Mouse (Mus musculus) brain, embryonic 14.5 days (tissue): ENCODE data around the gene Mns1. TPM values are rescaled to one million over a fixed set of nuclear protein-coding genes. Genes with fewer than 3 reads are reported as not detected.
A peak's percentile ranks its signal among the peaks of the same experiment; 100 is the strongest.
"Not testable (repeated sequence)": the region's sequence is repeated elsewhere in the genome, so short reads cannot be mapped to it uniquely, and the experiment has no call there.

Experiments used
- DNase-seq: peaks from one replicate; pipeline ENCODE4 v3.0.0-alpha.2; 2011; ENCODE audit warnings: low read depth
- CTCF ChIP-seq: fragments of 200-500 bp; IDR thresholded peaks from 2 replicates; pipeline ENCODE4 v1.5.1; 2012; ENCODE audit warnings: inconsistent platforms, mild to moderate bottlenecking, moderate library complexity, borderline replicate concordance; ENCODE audit not compliant: insufficient read depth, insufficient read length; ENCODE audit errors: extremely low read depth
- POLR2A ChIP-seq: fragments of 200-500 bp; IDR thresholded peaks from 2 replicates; pipeline ENCODE4 v1.6.1; 2012; ENCODE audit warnings: mild to moderate bottlenecking, inconsistent platforms, borderline replicate concordance; ENCODE audit not compliant: poor library complexity, insufficient read depth, insufficient read length, severe bottlenecking; ENCODE audit errors: extremely low read depth
- polyA plus RNA-seq: library from polyadenylated mRNA; depleted of rRNA; stranded (reverse); fragments of >200 nt; gene quantifications from 2 replicates; pipeline ENCODE4 v1.2.3, GENCODE M21; 2012; rRNA removed

Gene Mns1
- polyA plus RNA-seq: 5.9 and 6.7 TPM in 2 replicates

DNA sequence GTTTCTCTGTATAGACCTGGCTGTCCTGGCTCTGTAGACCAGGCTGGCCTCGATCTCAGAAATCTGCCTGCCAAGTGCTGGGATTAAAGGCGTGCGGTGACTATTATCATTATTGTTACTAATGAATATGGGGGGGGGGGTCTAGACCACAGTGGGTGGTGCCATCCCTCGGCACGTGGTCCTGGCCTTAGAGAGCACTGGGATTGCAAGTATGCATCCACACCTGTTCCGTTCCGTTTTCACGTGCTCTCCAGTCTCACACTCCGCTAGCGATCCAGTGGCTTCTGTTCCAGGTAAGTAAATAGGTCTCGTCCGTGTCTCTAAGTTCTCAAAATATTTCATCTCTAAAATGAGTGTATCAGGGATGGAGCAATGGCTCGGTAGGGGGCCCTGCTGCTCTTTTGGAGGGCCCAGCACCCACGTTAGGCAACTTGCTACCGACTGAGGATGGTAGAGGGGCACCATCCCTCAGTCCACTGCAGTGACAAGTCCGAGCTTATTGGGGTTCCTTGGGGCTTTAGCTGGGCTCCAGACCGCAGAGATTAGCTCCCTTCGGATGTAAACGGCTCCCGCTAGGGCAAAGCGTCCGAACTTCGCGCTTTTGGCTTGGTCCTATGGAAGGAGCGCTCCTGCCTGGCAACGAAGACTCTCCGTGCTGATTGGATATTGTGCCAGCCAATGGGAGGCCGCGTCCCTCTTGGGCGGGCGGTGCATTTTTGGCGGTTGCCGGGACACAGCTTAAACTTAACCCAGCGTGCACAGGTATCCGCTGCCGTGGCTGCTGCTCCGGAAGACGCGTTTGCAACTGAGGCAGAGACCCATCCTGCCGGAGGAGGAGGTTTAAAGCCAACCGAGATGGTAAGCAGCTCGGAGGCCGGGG lies at the start of gene Mns1:
Gene Mns1, plus strand, starts transcription at position 190 of the 880 bp plus-strand sequence.
- TF ChIP-seq POLR2A (0 out of 2 replicates have a peak, but pooled peaks have one; percentile 6), CTCF (0 out of 2 replicates have a peak, but pooled peaks have one; percentile 11)
- peak; percentile 98 for DNase-seq

GRCm38 (mm10) chr9:72388934-72389333 lies 48.9 kb upstream of the Mns1 start:
- DNase-seq: no peak
- TF ChIP-seq POLR2A (no peak), CTCF (no peak)

DNA sequence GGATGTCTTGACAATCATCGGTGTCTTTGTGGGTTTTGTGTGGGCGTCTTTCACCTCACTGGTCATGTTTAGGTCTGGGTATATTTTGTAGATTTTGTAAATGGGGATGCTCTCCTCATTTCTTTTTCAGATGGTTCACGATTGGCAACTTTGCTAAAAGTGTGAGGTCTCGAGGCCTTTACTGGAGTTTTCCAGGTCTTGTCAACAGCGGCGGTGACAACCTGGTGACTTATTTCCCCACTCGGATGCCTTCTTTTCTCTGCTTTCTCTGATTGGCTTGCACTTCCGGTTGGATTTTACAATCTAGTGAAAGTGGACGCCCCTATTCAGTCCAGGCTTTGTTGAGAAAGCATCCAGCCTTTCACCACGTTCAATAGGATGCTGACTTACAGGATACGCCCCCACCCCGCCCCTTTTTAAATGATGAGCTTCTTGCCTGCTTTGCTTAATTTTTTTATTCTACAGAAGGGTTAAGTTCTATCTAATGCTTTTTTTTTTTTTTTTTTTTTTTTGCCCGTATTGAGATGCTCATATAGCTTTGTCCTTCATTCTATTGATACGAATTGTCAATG lies 48.3 kb upstream of the Mns1 start:
- TF ChIP-seq CTCF (no peak), POLR2A (no peak)
- no peak for DNase-seq

- no peak for TF ChIP-seq POLR2A
- no peak for TF ChIP-seq CTCF
- DNase-seq: no peak
Observed at GRCm38 (mm10) chr9:72390321-72391077, 47.3 kb upstream of the Mns1 start.

GRCm38 (mm10) chr9:72392686-72393085 lies 45.1 kb upstream of the Mns1 start:
- TF ChIP-seq POLR2A (no peak), CTCF (no peak)
- peak; percentile 55 for DNase-seq

GRCm38 (mm10) chr9:72393238-72393637 lies 44.6 kb upstream of the Mns1 start:
- TF ChIP-seq CTCF (no peak), POLR2A (no peak)
- DNase-seq: peak; percentile 64

DNA sequence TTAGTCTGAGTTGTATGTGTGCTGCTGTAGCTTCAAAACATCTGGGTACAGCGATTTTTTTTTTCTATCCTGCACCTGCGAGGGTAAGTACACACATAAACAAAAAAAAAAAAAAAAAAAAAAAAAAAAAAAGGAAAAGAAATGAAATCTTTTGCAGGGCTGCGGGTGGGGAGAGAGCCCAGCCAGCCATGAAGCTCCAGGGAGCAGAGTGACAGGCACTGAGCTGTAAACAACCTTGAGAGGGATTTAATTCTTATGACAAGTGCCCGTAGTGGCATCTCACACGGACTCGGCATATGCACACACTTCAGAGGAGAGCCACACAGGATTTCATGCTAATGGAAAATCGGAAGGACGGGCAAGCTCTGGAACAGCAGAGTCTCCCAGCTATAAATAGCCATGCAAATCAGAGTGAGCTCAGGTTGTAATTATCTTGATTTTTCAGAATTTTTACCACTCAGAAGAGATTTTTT lies 43.9 kb upstream of the Mns1 start:
- DNase-seq: peak; percentile 78
- TF ChIP-seq CTCF: no peak
- TF ChIP-seq POLR2A: no peak

- no peak for TF ChIP-seq CTCF
- TF ChIP-seq POLR2A: no peak
- no peak for DNase-seq
Observed at GRCm38 (mm10) chr9:72400121-72400520, 37.7 kb upstream of the Mns1 start.

DNA sequence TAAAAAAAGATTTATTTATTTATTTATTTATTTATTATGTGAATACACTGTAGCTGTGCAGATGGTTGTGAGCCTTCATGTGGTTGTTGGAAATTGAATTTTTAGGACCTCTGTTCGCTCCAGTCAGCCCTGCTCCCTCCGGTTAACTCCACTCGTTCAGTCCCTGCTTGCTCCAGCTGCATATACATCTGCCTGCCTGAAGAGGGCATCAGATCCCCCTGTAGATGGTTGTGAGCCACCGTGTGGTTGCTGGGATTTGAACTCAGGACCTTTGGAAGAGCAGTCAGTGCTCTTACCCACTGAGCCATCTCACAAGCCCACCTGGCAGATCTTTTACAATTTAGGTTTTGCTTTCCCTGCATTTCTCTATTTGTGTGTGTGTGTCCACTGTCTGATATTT lies 36.0 kb upstream of the Mns1 start:
- not testable (repeated sequence) for DNase-seq

GRCm38 (mm10) chr9:72403421-72403820 lies 34.4 kb upstream of the Mns1 start:
- TF ChIP-seq POLR2A: no peak
- TF ChIP-seq CTCF: no peak
- DNase-seq: peak; percentile 20

DNA sequence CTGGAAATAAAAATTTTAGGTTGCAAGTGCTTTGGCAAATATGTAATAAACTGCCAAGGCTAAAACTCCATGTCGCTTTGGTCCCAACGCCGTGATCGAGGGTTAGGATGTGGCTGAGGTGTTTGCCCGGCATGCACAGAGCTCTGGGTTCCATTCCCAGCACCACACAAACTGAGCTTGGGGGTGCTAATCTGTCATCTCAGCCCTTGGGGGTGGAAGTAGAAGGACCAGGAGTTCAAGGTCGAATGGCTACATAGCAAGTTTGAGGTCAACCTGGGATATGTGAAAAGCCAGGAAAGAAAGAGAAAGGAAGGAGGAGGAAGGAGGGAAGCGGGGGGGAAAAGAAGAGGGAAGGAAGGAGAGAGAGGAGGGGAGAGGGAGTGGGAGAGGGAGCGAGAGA lies 33.4 kb upstream of the Mns1 start:
- DNase-seq: no peak
- TF ChIP-seq POLR2A: no peak
- no peak for TF ChIP-seq CTCF

- DNase-seq: no peak
- TF ChIP-seq POLR2A (no peak), CTCF (no peak)
Observed at GRCm38 (mm10) chr9:72404934-72405333, 32.9 kb upstream of the Mns1 start.
